Mouse (Mus musculus): ENCODE results near the gene Lair1.

Gene Lair1

GRCm38 (mm10) chr7:3962017-3962416, 101.0 kb downstream of the Lair1 start:
- no peak for DNase-seq (ENCODE audit: low spot score)

DNA sequence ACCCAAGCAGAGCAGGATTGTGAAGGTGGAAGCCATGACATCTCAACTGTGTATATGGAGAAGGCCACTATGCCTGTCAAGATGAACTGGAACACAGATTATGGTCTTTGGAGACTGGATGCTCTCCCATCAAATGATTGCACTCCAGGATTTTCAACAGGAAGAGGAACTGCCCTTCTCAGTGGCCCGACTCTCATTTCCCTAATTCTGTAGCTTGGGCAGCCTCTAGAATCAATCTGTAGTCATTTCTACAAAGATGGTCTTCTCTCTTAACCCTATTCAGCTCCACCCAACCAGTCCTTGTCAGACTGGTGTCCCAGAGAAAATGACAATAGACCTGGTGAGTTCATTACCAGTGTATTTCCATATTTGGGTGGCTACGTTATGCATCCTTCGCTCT, 105.6 kb downstream of the Lair1 start:
- DNase-seq (ENCODE audit: low spot score): no peak
